Mouse (Mus musculus): Measurements from ENCODE around the gene 1700066M21Rik.

The 1700066M21Rik gene

GRCm38 (mm10) chr1:57390993-57391790 lies 13.8 kb downstream of the 1700066M21Rik start:
- no peak for DNase-seq (ENCODE audit: extremely low spot score, low read depth, low spot score)

GRCm38 (mm10) chr1:57392417-57392816 lies 15.0 kb downstream of the 1700066M21Rik start:
- no peak for DNase-seq (ENCODE audit: extremely low spot score, low read depth, low spot score)

DNA sequence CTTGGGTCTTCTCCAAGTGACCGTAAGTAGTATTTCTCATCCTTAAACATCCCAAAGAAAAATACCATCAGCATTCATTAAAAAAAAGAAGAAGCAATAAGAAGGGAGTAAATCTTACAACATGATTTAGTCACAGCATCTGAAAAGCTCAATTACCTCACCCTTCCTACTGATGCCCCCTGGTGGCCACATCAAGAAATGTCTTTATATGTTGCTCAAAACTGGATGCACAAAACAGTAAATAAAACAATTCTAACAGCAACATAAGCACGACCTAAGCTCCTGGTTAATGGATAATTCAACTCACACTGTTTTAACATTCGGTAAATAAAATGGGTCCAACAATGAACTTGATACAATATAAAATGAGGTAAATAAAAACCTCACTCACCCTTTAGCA lies 16.6 kb downstream of the 1700066M21Rik start:
- no peak for DNase-seq (ENCODE audit: extremely low spot score, low read depth, low spot score)

GRCm38 (mm10) chr1:57400321-57400720 lies 22.9 kb downstream of the 1700066M21Rik start:
- no peak for DNase-seq (ENCODE audit: extremely low spot score, low read depth, low spot score)

GRCm38 (mm10) chr1:57400877-57401276 lies 23.5 kb downstream of the 1700066M21Rik start:
- DNase-seq (ENCODE audit: extremely low spot score, low read depth, low spot score) = no peak

GRCm38 (mm10) chr1:57402116-57402515 lies 24.7 kb downstream of the 1700066M21Rik start:
- no peak for DNase-seq (ENCODE audit: extremely low spot score, low read depth, low spot score)

- DNase-seq (ENCODE audit: extremely low spot score, low read depth, low spot score) = no peak
These were observed 29.0 kb downstream of the 1700066M21Rik start, which contains the start of the genes Maip1 and Tyw5 for GRCm38 (mm10) chr1:57406187-57407151. Gene Maip1, plus strand, starts transcription at chr1:57406328. Gene Tyw5, minus strand, starts transcription at chr1:57407101.

DNA sequence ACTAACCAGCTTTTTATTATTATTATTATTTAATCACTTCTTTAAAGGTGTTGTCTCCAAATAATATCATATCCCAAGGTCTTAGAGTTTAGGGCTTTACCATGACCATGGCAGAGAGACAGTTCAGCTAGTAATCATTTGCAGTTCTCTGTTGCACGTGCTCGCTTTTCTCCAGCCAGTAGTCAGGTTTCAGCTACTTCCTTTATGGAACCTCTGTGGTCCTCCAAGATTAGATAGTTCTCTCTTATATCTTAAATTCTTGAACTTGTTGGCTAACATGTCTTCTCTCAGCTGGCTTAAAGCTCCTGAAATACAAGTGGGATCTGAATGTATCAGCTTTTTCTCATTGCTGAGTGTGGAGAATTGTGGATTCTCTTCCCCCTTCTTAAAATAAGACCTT lies 31.6 kb downstream of the 1700066M21Rik start:
- DNase-seq (ENCODE audit: extremely low spot score, low read depth, low spot score) = no peak

GRCm38 (mm10) chr1:57413397-57413796 lies 36.0 kb downstream of the 1700066M21Rik start:
- no peak for DNase-seq (ENCODE audit: extremely low spot score, low read depth, low spot score)

- DNase-seq (ENCODE audit: extremely low spot score, low read depth, low spot score) = no peak
These were observed 46.3 kb downstream of the 1700066M21Rik start for GRCm38 (mm10) chr1:57423696-57424095.

DNA sequence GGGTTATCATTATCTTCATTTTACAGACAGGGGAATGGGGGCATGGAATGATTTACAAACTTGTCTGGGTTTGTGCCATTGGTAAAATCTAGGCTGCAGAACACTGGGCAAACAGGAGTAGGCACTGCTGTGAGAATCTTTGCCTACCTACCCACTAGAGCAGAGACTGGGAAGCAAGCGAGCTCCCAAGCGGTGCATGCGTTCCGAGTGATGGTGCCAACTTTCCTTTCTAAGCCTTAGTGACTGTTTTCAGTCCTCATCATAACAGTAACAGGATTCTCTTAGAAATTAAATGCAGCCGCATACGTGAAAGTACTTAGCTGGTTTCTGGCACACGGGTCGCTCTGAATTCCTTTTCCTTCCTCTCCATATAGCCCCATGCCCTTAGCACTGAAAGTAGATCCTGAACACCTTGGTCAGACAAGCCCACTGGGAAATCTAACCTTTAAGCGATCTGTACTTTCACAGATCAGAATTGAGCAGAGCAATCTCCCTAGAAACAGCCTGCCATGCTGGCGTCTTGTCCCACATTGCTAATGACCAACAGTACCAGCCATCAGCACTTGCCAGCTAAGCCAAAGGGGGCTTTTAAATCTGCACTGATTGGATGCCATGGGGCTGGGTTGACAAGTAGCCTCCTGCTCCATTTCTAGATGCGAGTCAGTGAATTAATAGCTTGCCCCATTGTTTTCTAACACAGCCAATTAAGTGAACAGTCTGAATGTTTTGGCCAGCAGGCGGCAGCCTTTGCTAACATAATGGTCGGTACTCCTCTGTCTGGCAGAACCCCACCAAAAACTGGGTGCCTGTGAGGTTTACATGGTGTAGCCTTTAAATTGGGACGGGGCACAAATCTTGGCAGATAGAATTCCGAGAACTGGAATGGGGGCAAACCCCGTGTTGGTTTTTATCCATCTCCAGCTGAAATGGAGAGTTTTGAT lies 51.2 kb downstream of the 1700066M21Rik start:
- DNase-seq (ENCODE audit: extremely low spot score, low read depth, low spot score) = peak; percentile 83

- no peak for DNase-seq (ENCODE audit: extremely low spot score, low read depth, low spot score)
These were observed 52.5 kb downstream of the 1700066M21Rik start for GRCm38 (mm10) chr1:57429786-57430483.

GRCm38 (mm10) chr1:57433141-57433540 lies 55.7 kb downstream of the 1700066M21Rik start:
- no peak for DNase-seq (ENCODE audit: extremely low spot score, low read depth, low spot score)
